Mouse (Mus musculus) liver, adult 2 months (tissue): ENCODE measurements at regions not wholly inside any gene's neighbourhood (a gene's known extent, or its start where the extent isn't known, plus 50 kb on each side); places are given as distances from the start of the nearest gene placed in this dataset.

Source experiments
- DNase-seq: peaks from one replicate; pipeline ENCODE4 v3.0.0-alpha.2; 2011; ENCODE audit warnings: low read depth, low spot score; ENCODE audit errors: extremely low read depth
- H3K27ac ChIP-seq: fragments of 200-500 bp; replicated peaks from 2 replicates; pipeline ENCODE4 v1.5.1; 2012; ENCODE audit warnings: low read depth, mild to moderate bottlenecking, control low read depth, inconsistent platforms, low read length; ENCODE audit not compliant: insufficient read depth
- H3K27me3 ChIP-seq: fragments of 200-500 bp; 2 replicates; pipeline ENCODE4 v1.6.1; 2012; ENCODE audit warnings: mild to moderate bottlenecking, moderate library complexity, low read length, inconsistent platforms; ENCODE audit not compliant: control insufficient read depth, insufficient read depth
- H3K36me3 ChIP-seq: fragments of 200-500 bp; 2 replicates; pipeline ENCODE4 v1.6.1; 2012; ENCODE audit warnings: low read length, inconsistent platforms; ENCODE audit not compliant: control insufficient read depth, insufficient read depth
- H3K4me1 ChIP-seq: fragments of 200-500 bp; 2 replicates; pipeline ENCODE4 v1.6.1; 2011; ENCODE audit warnings: low read length; ENCODE audit not compliant: control insufficient read depth, insufficient read depth
- H3K4me3 ChIP-seq: fragments of 200-500 bp; 2 replicates; pipeline ENCODE4 v1.5.1; 2011; ENCODE audit warnings: low read depth, mild to moderate bottlenecking, control low read depth, low read length, moderate library complexity; ENCODE audit not compliant: insufficient read depth
- H3K79me2 ChIP-seq: fragments of 200-500 bp; 2 replicates; pipeline ENCODE4 v1.6.1; 2012; ENCODE audit warnings: inconsistent platforms, mild to moderate bottlenecking, low read length, moderate library complexity; ENCODE audit not compliant: control insufficient read depth, insufficient read depth
- H3K9ac ChIP-seq: fragments of 200-500 bp; 2 replicates; pipeline ENCODE4 v1.6.1; 2012; ENCODE audit warnings: low read depth, mild to moderate bottlenecking, control low read depth, inconsistent platforms, low read length
- CTCF ChIP-seq: fragments of 200-500 bp; IDR thresholded peaks from 2 replicates; pipeline ENCODE4 v1.5.1; 2011; ENCODE audit warnings: low read depth, low read length, control low read depth
- POLR2A ChIP-seq: fragments of 200-500 bp; IDR thresholded peaks from 2 replicates; pipeline ENCODE4 v1.6.1; 2011; ENCODE audit warnings: low read length, control low read depth; ENCODE audit not compliant: insufficient read depth; ENCODE audit errors: extremely low read depth
- WGBS: fragments of 180-500 bp; shearing (Covaris S2); methylation state at CpG from one replicate; pipeline ENCODE4 v1.1.7; 2018; 5-methylcytosine and 5-hydroxymethylcytosine counted together

GRCm38 (mm10) chr3:34197163-34197455 lies 116.0 kb upstream of the Dnajc19 start:
- Histone ChIP-seq H3K36me3 (no peaks in the 10 kb centered on the region), H3K4me3 (no peak overlapping the region), H3K4me1 (no peaks in the 10 kb centered on the region), H3K79me2 (no peaks in the 10 kb centered on the region), H3K27ac (no peak overlapping the region), H3K27me3 (no peaks in the 10 kb centered on the region), H3K9ac (no peak overlapping the region)
- no peak for DNase-seq
- WGBS, result 16% methylated on average over 10 of the region's 10 CpGs
- TF ChIP-seq POLR2A (no peak), CTCF (no peak)

- Histone ChIP-seq H3K36me3 (no peaks in the 10 kb centered on the region), H3K9ac (no peak overlapping the region), H3K27me3 (no peaks in the 10 kb centered on the region), H3K79me2 (no peaks in the 10 kb centered on the region), H3K27ac (no peak overlapping the region), H3K4me1 (no peaks in the 10 kb centered on the region), H3K4me3 (no peak overlapping the region)
- no peak for DNase-seq
- WGBS, result 49% methylated on average over 22 of the region's 22 CpGs
- TF ChIP-seq CTCF (no peak), POLR2A (no peak)
Measured at GRCm38 (mm10) chr3:34196451-34197162, 115.5 kb upstream of the Dnajc19 start.

- H3K4me3 ChIP-seq, result no peak overlapping the region
- no peak for TF ChIP-seq POLR2A
- TF ChIP-seq CTCF, result no peak
- no peaks in the 10 kb centered on the region for H3K27me3 ChIP-seq
- no peaks in the 10 kb centered on the region for H3K4me1 ChIP-seq
- H3K79me2 ChIP-seq, result no peaks in the 10 kb centered on the region
- H3K27ac ChIP-seq, result no peak overlapping the region
- 85% methylated on average over 13 of the region's 13 CpGs for WGBS
- H3K36me3 ChIP-seq, result no peaks in the 10 kb centered on the region
- DNase-seq, result no peak
- H3K9ac ChIP-seq, result no peak overlapping the region
Measured at GRCm38 (mm10) chr3:34195729-34196450, 114.8 kb upstream of the Dnajc19 start.

GRCm38 (mm10) chr3:34173416-34174097 lies 92.4 kb upstream of the Dnajc19 start:
- no peaks in the 10 kb centered on the region for H3K36me3 ChIP-seq
- no peaks in the 10 kb centered on the region for H3K4me1 ChIP-seq
- no peaks in the 10 kb centered on the region for H3K79me2 ChIP-seq
- H3K27ac ChIP-seq, result no peak overlapping the region
- 87% methylated on average over 6 of the region's 6 CpGs for WGBS
- no peak overlapping the region for H3K4me3 ChIP-seq
- no peak overlapping the region for H3K9ac ChIP-seq
- no peaks in the 10 kb centered on the region for H3K27me3 ChIP-seq
- TF ChIP-seq POLR2A (no peak), CTCF (no peak)
- DNase-seq, result no peak

- Histone ChIP-seq H3K9ac (no peak overlapping the region), H3K4me1 (no peaks in the 10 kb centered on the region), H3K4me3 (no peak overlapping the region), H3K36me3 (no peaks in the 10 kb centered on the region), H3K27me3 (no peaks in the 10 kb centered on the region), H3K27ac (no peak overlapping the region), H3K79me2 (no peaks in the 10 kb centered on the region)
- 74% methylated on average over 4 of the region's 4 CpGs for WGBS
- no peak for TF ChIP-seq POLR2A
- no peak for TF ChIP-seq CTCF
- DNase-seq, result no peak
Measured at GRCm38 (mm10) chr3:34172899-34173298, 91.8 kb upstream of the Dnajc19 start.
